Mouse (Mus musculus) cerebellum, adult 9-10 months (tissue): Measurements from ENCODE around the gene Wt1.

Experiments used
- DNase-seq: peaks from one replicate; pipeline ENCODE4 v3.0.0; 2022

Wt1 gene

GRCm38 (mm10) chr2:105126691-105127530 lies 582 bp downstream of the Wt1 start:
- no peak for DNase-seq

- no peak for DNase-seq
Measured at GRCm38 (mm10) chr2:105127531-105128480, 1.5 kb downstream of the Wt1 start.

- DNase-seq: no peak
Measured at GRCm38 (mm10) chr2:105128564-105128963, 2.2 kb downstream of the Wt1 start.

- no peak for DNase-seq
Measured at GRCm38 (mm10) chr2:105130351-105131060, 4.2 kb downstream of the Wt1 start.

- no peak for DNase-seq
Measured at GRCm38 (mm10) chr2:105131061-105131810, 4.9 kb downstream of the Wt1 start.

GRCm38 (mm10) chr2:105131811-105132100 lies 5.4 kb downstream of the Wt1 start:
- DNase-seq: no peak

GRCm38 (mm10) chr2:105132300-105132699 lies 6.0 kb downstream of the Wt1 start:
- no peak for DNase-seq

GRCm38 (mm10) chr2:105132933-105133795 lies 6.8 kb downstream of the Wt1 start:
- no peak for DNase-seq

- no peak for DNase-seq
Measured at GRCm38 (mm10) chr2:105134296-105134695, 8.0 kb downstream of the Wt1 start.

- no peak for DNase-seq
Measured at GRCm38 (mm10) chr2:105139471-105139870, 13.1 kb downstream of the Wt1 start.

- no peak for DNase-seq
Measured at GRCm38 (mm10) chr2:105141371-105141770, 15.0 kb downstream of the Wt1 start.

GRCm38 (mm10) chr2:105143731-105144130 lies 17.4 kb downstream of the Wt1 start:
- no peak for DNase-seq

- DNase-seq: no peak
Measured at GRCm38 (mm10) chr2:105151544-105151943, 25.2 kb downstream of the Wt1 start.

- DNase-seq: no peak
Measured at GRCm38 (mm10) chr2:105153046-105153445, 26.7 kb downstream of the Wt1 start.

- no peak for DNase-seq
Measured at GRCm38 (mm10) chr2:105160949-105161348, 34.6 kb downstream of the Wt1 start.

- no peak for DNase-seq
Measured at GRCm38 (mm10) chr2:105162763-105163162, 36.4 kb downstream of the Wt1 start.

GRCm38 (mm10) chr2:105168137-105168536 lies 41.8 kb downstream of the Wt1 start:
- no peak for DNase-seq

GRCm38 (mm10) chr2:105174254-105174653 lies 47.9 kb downstream of the Wt1 start:
- no peak for DNase-seq

- DNase-seq: no peak
Measured at GRCm38 (mm10) chr2:105178871-105179270, 52.5 kb downstream of the Wt1 start.

GRCm38 (mm10) chr2:105182501-105182900 lies 56.2 kb downstream of the Wt1 start:
- no peak for DNase-seq

GRCm38 (mm10) chr2:105185140-105185539 lies 58.8 kb downstream of the Wt1 start:
- no peak for DNase-seq
